Mouse (Mus musculus) heart, postnatal 0 days (tissue): ENCODE results near the gene Tmem204. TPM values are rescaled to one million over a fixed set of nuclear protein-coding genes. Genes with fewer than 3 reads are reported as not detected.
A peak's percentile ranks its signal among the peaks of the same experiment; 100 is the strongest.

Experiments used
- ATAC-seq: fragments of 200-750 bp; cut with Nextera tagmentation; 2 replicates; pipeline ENCODE4 v1.8.0; 2017; ENCODE audit warnings: low read depth, moderate number of reproducible peaks, moderate library complexity; ENCODE audit not compliant: insufficient read depth
- DNase-seq: peaks from one replicate; pipeline ENCODE4 v3.0.0-alpha.2; 2016; ENCODE audit warnings: low spot score
- H3K27ac ChIP-seq: fragments of 300-500 bp; sonication (generic); 2 replicates; pipeline ENCODE4 v1.5.1; 2014; ENCODE audit warnings: low read depth, mild to moderate bottlenecking
- H3K27me3 ChIP-seq: fragments of 300-500 bp; sonication (generic); 2 replicates; pipeline ENCODE4 v1.6.1; 2014; ENCODE audit warnings: low read length, mixed read lengths; ENCODE audit not compliant: control insufficient read depth, insufficient read depth
- H3K36me3 ChIP-seq: fragments of 300-500 bp; sonication (generic); replicated peaks from 2 replicates; pipeline ENCODE4 v1.6.1; 2014; ENCODE audit warnings: low read length, mixed read lengths; ENCODE audit not compliant: control insufficient read depth, insufficient read depth
- H3K4me1 ChIP-seq: fragments of 300-500 bp; sonication (generic); 2 replicates; pipeline ENCODE4 v1.6.1; 2014; ENCODE audit warnings: antibody characterized with exemption; ENCODE audit not compliant: control insufficient read depth, insufficient read depth
- H3K4me2 ChIP-seq: fragments of 300-500 bp; sonication (generic); 2 replicates; pipeline ENCODE4 v1.6.1; 2014; ENCODE audit warnings: low read depth, mild to moderate bottlenecking, low read length, moderate library complexity
- H3K4me3 ChIP-seq: fragments of 300-500 bp; sonication (generic); 2 replicates; pipeline ENCODE4 v1.5.1; 2014; ENCODE audit warnings: low read depth, low read length
- H3K9ac ChIP-seq: fragments of 300-500 bp; sonication (generic); replicated peaks from 2 replicates; pipeline ENCODE4 v1.6.1; 2014; ENCODE audit warnings: low read depth, low read length, mixed read lengths
- H3K9me3 ChIP-seq: fragments of 300-500 bp; sonication (generic); replicated peaks from 2 replicates; pipeline ENCODE4 v1.6.1; 2016; ENCODE audit warnings: low read length; ENCODE audit not compliant: control insufficient read depth
- CTCF ChIP-seq: IDR thresholded peaks from 2 replicates; pipeline ENCODE4 v1.5.1; 2016; ENCODE audit warnings: antibody characterized with exemption, control low read depth, low read depth
- EP300 ChIP-seq: IDR thresholded peaks from 2 replicates; pipeline ENCODE4 v1.6.1; 2016; ENCODE audit warnings: antibody characterized with exemption, low read depth
- WGBS: fragments of 180-500 bp; shearing (Covaris S2); extraction: QIAGEN DNeasy Blood & Tissue Kit; methylation state at CpG from one replicate; pipeline ENCODE4 v1.1.7; 2014; 5-methylcytosine and 5-hydroxymethylcytosine counted together
- polyA plus RNA-seq: library from polyadenylated mRNA; unstranded; fragments of >200 nt; fragmentation: Nextera tagmentation; extraction: Ambion mirVana; gene quantifications from 2 replicates; pipeline ENCODE4 v1.2.1, GENCODE M21; 2015
- total RNA-seq: library from RNA; depleted of rRNA; stranded (reverse); fragments of >200 nt; gene quantifications from 2 replicates; pipeline ENCODE4 v1.2.3, GENCODE M21; 2014; ENCODE audit warnings: low replicate concordance

Tmem204 gene
- total and polyA plus RNA-seq, 2 experiments from 2014 or later, result 27.9 to 56.4 TPM

DNA sequence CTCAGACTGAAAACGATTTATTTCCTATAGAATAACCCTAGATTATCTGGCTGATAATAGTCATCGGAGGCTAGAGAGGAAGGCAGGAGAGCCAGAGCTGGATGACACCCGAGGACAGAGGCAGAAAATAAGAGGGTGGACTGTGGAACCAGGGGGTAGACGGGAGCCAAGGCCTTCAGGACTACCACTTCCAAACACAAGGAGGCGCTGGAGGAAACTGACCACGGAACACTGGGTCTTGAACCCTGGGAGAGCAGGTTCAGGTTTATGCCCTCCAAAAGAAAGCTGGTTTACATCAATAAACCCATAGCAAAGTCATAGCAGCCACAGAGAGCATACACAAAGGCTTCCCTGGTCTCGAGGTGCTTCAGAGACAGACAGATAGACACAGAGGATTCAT lies 40.6 kb upstream of the Tmem204 start:
- Histone ChIP-seq H3K27me3 (no peaks in the 10 kb centered on the region), H3K9me3 (no peaks in the 10 kb centered on the region), H3K36me3 (no peaks in the 10 kb centered on the region), H3K27ac (no peak overlapping the region), H3K9ac (no peak overlapping the region), H3K4me3 (no peak overlapping the region), H3K4me2 (no peak overlapping the region), H3K4me1 (no peaks in the 10 kb centered on the region)
- DNase-seq, result no peak
- 28% methylated on average over 7 of the region's 7 CpGs for WGBS
- ATAC-seq, result no peak
- no peak for TF ChIP-seq EP300
- TF ChIP-seq CTCF, result no peak; the same call in 1 of the 2 replicates

GRCm38 (mm10) chr17:25120406-25120805 lies 37.0 kb upstream of the Tmem204 start, which contains the start of gene Ptx4:
Gene Ptx4, plus strand, starts transcription at chr17:25120760.
- H3K27me3 ChIP-seq, result no peaks in the 10 kb centered on the region
- H3K9me3 ChIP-seq, result no peaks in the 10 kb centered on the region
- 26% methylated on average over 3 of the region's 3 CpGs for WGBS
- H3K4me3 ChIP-seq, result no peak within 1 kb of the TSS
- no peaks in the 10 kb centered on the region for H3K36me3 ChIP-seq
- TF ChIP-seq EP300 (no peak), CTCF (no peak)
- H3K9ac ChIP-seq, result no peak within 1 kb of the TSS
- ATAC-seq, result no peak
- no peak within 1 kb of the TSS for H3K27ac ChIP-seq
- no peak within 1 kb of the TSS for H3K4me2 ChIP-seq
- DNase-seq, result no peak
- no peaks in the 10 kb centered on the region for H3K4me1 ChIP-seq

GRCm38 (mm10) chr17:25117263-25117662 lies 33.9 kb upstream of the Tmem204 start:
- no peaks in the 10 kb centered on the region for H3K27me3 ChIP-seq
- H3K9ac ChIP-seq, result no peak overlapping the region
- peaks cover 11% of the 10 kb centered on the region for H3K4me1 ChIP-seq
- TF ChIP-seq EP300 (no peak), CTCF (peak; percentile 16; the same call in 1 of the 2 replicates)
- no peak overlapping the region for H3K4me2 ChIP-seq
- H3K9me3 ChIP-seq, result no peaks in the 10 kb centered on the region
- WGBS, result 24% methylated on average over 4 of the region's 4 CpGs
- no peak overlapping the region for H3K4me3 ChIP-seq
- no peak for ATAC-seq
- no peak overlapping the region for H3K27ac ChIP-seq
- H3K36me3 ChIP-seq, result no peaks in the 10 kb centered on the region
- no peak for DNase-seq

- TF ChIP-seq EP300 (no peak), CTCF (no peak)
- Histone ChIP-seq H3K4me3 (peak within 1 kb of the TSS; percentile 49), H3K9me3 (no peaks in the 10 kb centered on the region), H3K36me3 (0 out of 2 replicates have a peak, but pooled peaks cover 2% of the 10 kb centered on the region), H3K9ac (peak within 1 kb of the TSS; percentile 56), H3K4me1 (peaks cover 19% of the 10 kb centered on the region), H3K4me2 (peak within 1 kb of the TSS; percentile 77), H3K27me3 (no peaks in the 10 kb centered on the region), H3K27ac (peak within 1 kb of the TSS; percentile 88)
- DNase-seq, result peak; percentile 81
- WGBS, result 7% methylated on average over 40 of the region's 40 CpGs
- peak; percentile 94 for ATAC-seq
Measured at GRCm38 (mm10) chr17:25115664-25116432, 32.5 kb upstream of the Tmem204 start, which contains the start of gene Telo2. Gene Telo2, minus strand, starts transcription at chr17:25115967.

DNA sequence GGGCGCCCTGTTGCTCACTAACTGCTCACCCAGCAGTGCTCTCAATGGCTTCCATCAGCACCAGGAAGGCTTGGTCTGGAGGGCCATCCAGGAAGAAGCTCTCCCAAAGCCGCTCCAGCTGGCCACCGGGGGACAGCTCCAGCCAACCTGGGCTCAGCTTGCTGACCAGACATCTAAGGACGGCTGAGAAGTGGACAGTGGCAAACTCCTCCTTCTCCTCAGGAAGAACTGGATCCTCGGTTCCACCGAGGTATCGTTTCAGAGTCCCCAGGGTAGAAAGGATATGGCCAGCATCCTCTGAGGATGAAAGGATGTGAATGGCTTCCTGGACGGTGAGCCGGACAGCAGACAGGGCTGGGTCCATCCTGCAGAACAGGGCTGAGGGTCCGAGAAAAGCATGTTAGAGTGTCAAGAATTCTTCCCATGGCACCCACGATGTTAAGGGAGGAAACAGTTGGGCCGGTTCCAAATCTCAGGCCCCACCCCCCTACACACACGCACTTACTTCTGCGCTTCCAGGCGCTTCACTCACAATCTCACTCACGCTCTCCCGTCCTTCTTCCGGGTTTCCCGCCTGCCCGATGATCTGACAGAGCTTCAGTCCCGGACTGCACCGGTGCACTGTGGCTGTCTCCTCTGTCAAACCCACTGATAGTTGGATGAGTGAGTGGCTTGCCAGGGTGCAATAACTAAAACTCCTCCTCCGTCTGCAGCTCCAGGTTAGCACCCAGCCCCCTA lies 31.7 kb upstream of the Tmem204 start:
- Histone ChIP-seq H3K27me3 (no peaks in the 10 kb centered on the region), H3K9me3 (no peaks in the 10 kb centered on the region), H3K9ac (peak overlapping the region; percentile 56), H3K4me1 (peaks cover 19% of the 10 kb centered on the region), H3K4me3 (peak overlapping the region; percentile 49), H3K4me2 (peak overlapping the region; percentile 77), H3K27ac (peak overlapping the region; percentile 88), H3K36me3 (peaks cover 9% of the 10 kb centered on the region; the same call in 1 of the 2 replicates)
- TF ChIP-seq EP300, result no peak
- TF ChIP-seq CTCF, result no peak
- ATAC-seq (peak; percentile 37), DNase-seq (peak; percentile 29)
- 11% methylated on average over 23 of the region's 23 CpGs for WGBS
